Mouse (Mus musculus): ENCODE results near the gene Nos3. TPM values are rescaled to one million over a fixed set of nuclear protein-coding genes. Genes with fewer than 3 reads are reported as not detected.

Nos3 gene
- polyA plus RNA-seq, 1 experiment = 4.0 TPM

DNA sequence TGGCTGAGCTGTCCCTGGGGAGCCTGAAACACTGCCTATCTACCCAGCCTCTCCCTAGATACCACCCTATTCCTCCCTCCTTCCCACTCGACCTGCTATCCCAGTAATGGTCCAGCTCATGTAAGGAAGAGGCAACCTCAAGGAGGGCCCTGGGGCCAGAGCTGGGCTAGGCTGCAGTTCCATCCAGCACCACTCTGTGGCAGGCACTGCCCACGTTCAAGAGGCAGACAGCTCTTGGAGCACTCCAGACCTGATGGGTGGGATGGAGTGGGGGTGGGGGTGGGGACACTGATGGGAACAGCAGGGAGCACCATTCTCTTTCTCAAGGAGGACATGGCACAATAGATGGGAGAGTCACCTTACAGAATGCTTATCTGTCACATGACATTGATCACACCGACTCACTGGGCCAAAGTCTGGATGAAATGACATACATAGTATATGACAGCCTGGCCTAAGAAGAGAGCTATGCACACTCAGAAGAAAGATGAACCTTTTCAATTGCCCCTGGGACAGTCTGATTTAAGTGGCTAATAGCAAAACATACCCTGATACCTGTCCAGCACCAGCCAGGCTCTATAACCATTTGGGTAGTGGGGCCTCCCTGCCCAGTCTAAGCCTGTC is 28.6 kb upstream of the Nos3 start:
- WGBS = 3% methylated on average over 3 of the region's 3 CpGs
- no peak overlapping the region for H3K4me3 ChIP-seq (ENCODE audit: low read depth, low read length)
- no peaks in the 10 kb centered on the region for H3K4me1 ChIP-seq (ENCODE audit: control insufficient read depth, insufficient read depth, insufficient read length, low read length)
- H3K27me3 ChIP-seq (ENCODE audit: control insufficient read depth, insufficient read depth, low read length) = no peaks in the 10 kb centered on the region
- H3K27ac ChIP-seq (ENCODE audit: insufficient read depth, low read depth, low read length) = peak overlapping the region; percentile 40; the same call in 1 of the 2 replicates
- TF ChIP-seq POLR2A (IDR thresholded peaks at IDR 0.05; ENCODE audit: low read depth, low read length) (no peak), CTCF (IDR thresholded peaks at IDR 0.05; ENCODE audit: extremely low read depth, insufficient read length, insufficient replicate concordance, low read depth, low read length) (peak; percentile 57; the same call in 1 of the 2 replicates)
- no peaks in the 10 kb centered on the region for H3K36me3 ChIP-seq (ENCODE audit: control insufficient read depth, insufficient read depth, low read length)

DNA sequence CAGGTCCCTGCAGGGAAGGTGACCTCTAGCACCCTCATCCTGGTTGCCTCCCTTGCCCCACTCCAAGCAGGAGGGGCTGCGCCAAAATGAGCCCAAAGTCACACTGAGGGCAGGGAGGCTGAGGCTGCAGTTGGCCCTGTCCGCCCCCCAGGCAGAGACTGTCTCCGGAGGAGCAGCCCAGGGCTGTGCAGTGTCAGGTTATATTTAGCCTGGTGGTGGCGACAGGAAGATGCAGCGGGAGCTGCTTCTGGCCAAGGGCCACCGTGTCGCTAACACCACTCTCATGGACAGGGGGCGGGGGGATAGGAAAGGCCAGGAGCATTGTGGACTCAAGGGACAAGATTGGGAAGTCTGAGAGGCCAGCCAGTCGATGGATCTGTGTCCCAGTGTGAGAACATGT is 27.2 kb upstream of the Nos3 start:
- Histone ChIP-seq H3K4me1 (ENCODE audit: control insufficient read depth, insufficient read depth, insufficient read length, low read length) (no peaks in the 10 kb centered on the region), H3K27ac (ENCODE audit: insufficient read depth, low read depth, low read length) (no peak overlapping the region), H3K36me3 (ENCODE audit: control insufficient read depth, insufficient read depth, low read length) (no peaks in the 10 kb centered on the region), H3K4me3 (ENCODE audit: low read depth, low read length) (no peak overlapping the region), H3K27me3 (ENCODE audit: control insufficient read depth, insufficient read depth, low read length) (no peaks in the 10 kb centered on the region)
- no peak for TF ChIP-seq CTCF (IDR thresholded peaks at IDR 0.05; ENCODE audit: extremely low read depth, insufficient read length, insufficient replicate concordance, low read depth, low read length)
- TF ChIP-seq POLR2A (IDR thresholded peaks at IDR 0.05; ENCODE audit: low read depth, low read length) = no peak
- 43% methylated on average over 9 of the region's 9 CpGs for WGBS

DNA sequence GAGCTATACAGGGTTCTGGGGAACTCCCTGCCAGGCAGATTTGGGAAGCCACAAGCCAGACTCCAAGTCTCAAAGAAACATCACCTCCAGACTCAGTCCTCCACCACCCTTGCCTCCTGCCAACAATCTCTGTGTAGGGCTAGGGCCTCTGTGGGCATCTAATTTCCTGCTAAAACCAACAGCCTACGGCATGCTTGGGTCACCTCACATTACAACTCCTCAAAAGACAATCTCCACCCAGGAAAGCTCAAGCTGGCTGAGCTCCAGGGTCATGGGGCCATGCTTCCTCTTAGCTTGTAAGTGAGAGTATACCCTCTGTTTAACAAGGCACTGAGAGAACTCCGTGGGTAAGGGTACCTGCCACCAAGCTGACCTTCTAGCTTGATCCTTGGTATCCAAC is 26.8 kb upstream of the Nos3 start:
- TF ChIP-seq POLR2A (IDR thresholded peaks at IDR 0.05; ENCODE audit: low read depth, low read length) = no peak
- no peak for TF ChIP-seq CTCF (IDR thresholded peaks at IDR 0.05; ENCODE audit: extremely low read depth, insufficient read length, insufficient replicate concordance, low read depth, low read length)
- Histone ChIP-seq H3K4me1 (ENCODE audit: control insufficient read depth, insufficient read depth, insufficient read length, low read length) (no peaks in the 10 kb centered on the region), H3K27me3 (ENCODE audit: control insufficient read depth, insufficient read depth, low read length) (no peaks in the 10 kb centered on the region), H3K27ac (ENCODE audit: insufficient read depth, low read depth, low read length) (no peak overlapping the region), H3K4me3 (ENCODE audit: low read depth, low read length) (no peak overlapping the region), H3K36me3 (ENCODE audit: control insufficient read depth, insufficient read depth, low read length) (no peaks in the 10 kb centered on the region)
- WGBS = 34% methylated on average over 2 of the region's 2 CpGs

GRCm38 (mm10) chr5:24342205-24342963 is 22.2 kb upstream of the Nos3 start:
- WGBS = 81% methylated on average over 14 of the region's 14 CpGs
- Histone ChIP-seq H3K4me3 (ENCODE audit: low read depth, low read length) (no peak overlapping the region), H3K27ac (ENCODE audit: insufficient read depth, low read depth, low read length) (no peak overlapping the region), H3K27me3 (ENCODE audit: control insufficient read depth, insufficient read depth, low read length) (no peaks in the 10 kb centered on the region), H3K4me1 (ENCODE audit: control insufficient read depth, insufficient read depth, insufficient read length, low read length) (peaks cover 3% of the 10 kb centered on the region; the same call in 1 of the 2 replicates), H3K36me3 (ENCODE audit: control insufficient read depth, insufficient read depth, low read length) (no peaks in the 10 kb centered on the region)
- TF ChIP-seq POLR2A (IDR thresholded peaks at IDR 0.05; ENCODE audit: low read depth, low read length) (no peak), CTCF (IDR thresholded peaks at IDR 0.05; ENCODE audit: extremely low read depth, insufficient read length, insufficient replicate concordance, low read depth, low read length) (no peak)

- no peaks in the 10 kb centered on the region for H3K27me3 ChIP-seq (ENCODE audit: control insufficient read depth, insufficient read depth, low read length)
- 66% methylated on average over 8 of the region's 8 CpGs for WGBS
- H3K36me3 ChIP-seq (ENCODE audit: control insufficient read depth, insufficient read depth, low read length) = no peaks in the 10 kb centered on the region
- TF ChIP-seq CTCF (IDR thresholded peaks at IDR 0.05; ENCODE audit: extremely low read depth, insufficient read length, insufficient replicate concordance, low read depth, low read length) = no peak
- TF ChIP-seq POLR2A (IDR thresholded peaks at IDR 0.05; ENCODE audit: low read depth, low read length) = no peak
- H3K4me3 ChIP-seq (ENCODE audit: low read depth, low read length) = no peak overlapping the region
- H3K4me1 ChIP-seq (ENCODE audit: control insufficient read depth, insufficient read depth, insufficient read length, low read length) = peaks cover 6% of the 10 kb centered on the region
- no peak overlapping the region for H3K27ac ChIP-seq (ENCODE audit: insufficient read depth, low read depth, low read length)
Measured at GRCm38 (mm10) chr5:24342966-24343365, 21.6 kb upstream of the Nos3 start.

DNA sequence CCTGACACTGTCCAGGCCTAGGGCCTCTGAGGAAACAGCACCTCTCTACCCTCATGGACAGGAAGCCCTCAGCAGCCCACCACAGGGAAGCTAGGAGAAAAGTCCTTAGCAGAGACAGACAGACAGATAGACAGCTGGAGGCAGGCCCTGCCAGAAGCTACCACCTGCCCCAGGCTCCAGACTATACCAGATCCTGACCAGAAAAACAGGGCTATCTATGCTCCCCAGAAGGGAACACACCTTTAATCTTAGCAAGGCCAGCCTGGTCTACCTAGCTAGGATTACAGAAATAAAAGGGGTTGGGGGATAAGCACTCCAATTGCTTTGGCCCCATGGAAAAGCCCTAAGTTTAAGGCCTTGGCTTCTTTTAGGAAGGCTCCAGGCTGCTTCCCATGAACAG is 21.2 kb upstream of the Nos3 start:
- H3K27ac ChIP-seq (ENCODE audit: insufficient read depth, low read depth, low read length) = no peak overlapping the region
- H3K36me3 ChIP-seq (ENCODE audit: control insufficient read depth, insufficient read depth, low read length) = no peaks in the 10 kb centered on the region

DNA sequence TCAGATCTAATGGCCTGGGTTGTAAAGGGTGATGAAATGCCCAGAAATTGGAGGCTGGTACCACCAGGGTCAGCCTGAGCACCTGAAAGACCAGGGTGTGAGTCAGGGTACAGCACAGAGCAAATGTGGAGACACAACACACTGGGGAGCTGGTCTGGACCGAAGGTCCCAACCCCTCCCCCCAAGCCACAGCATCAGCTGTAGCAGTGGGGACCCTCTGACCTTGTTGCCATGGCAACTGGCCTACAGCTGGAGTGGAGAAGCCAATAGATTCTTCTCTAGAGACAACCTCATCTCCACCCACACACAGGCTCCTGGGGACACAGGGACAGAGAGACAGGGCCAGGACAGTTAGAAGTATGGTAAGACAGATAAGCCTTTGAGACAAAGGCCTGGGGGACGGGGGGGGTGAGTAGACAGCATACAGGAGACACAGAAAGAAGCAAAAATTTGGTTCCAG is 20.6 kb upstream of the Nos3 start:
- Histone ChIP-seq H3K27ac (ENCODE audit: insufficient read depth, low read depth, low read length) (peak overlapping the region; percentile 20; the same call in 1 of the 2 replicates), H3K36me3 (ENCODE audit: control insufficient read depth, insufficient read depth, low read length) (no peaks in the 10 kb centered on the region), H3K4me3 (ENCODE audit: low read depth, low read length) (no peak overlapping the region), H3K4me1 (ENCODE audit: control insufficient read depth, insufficient read depth, insufficient read length, low read length) (peaks cover 15% of the 10 kb centered on the region), H3K27me3 (ENCODE audit: control insufficient read depth, insufficient read depth, low read length) (no peaks in the 10 kb centered on the region; the same call in 1 of the 2 replicates)
- TF ChIP-seq POLR2A (IDR thresholded peaks at IDR 0.05; ENCODE audit: low read depth, low read length) (no peak), CTCF (IDR thresholded peaks at IDR 0.05; ENCODE audit: extremely low read depth, insufficient read length, insufficient replicate concordance, low read depth, low read length) (no peak)
- 48% methylated on average over 2 of the region's 2 CpGs for WGBS

More for the DNA sequence above, 21.2 kb upstream of the Nos3 start:
- H3K4me1 ChIP-seq (ENCODE audit: control insufficient read depth, insufficient read depth, insufficient read length, low read length) = peaks cover 9% of the 10 kb centered on the region
- TF ChIP-seq POLR2A (IDR thresholded peaks at IDR 0.05; ENCODE audit: low read depth, low read length) (no peak), CTCF (IDR thresholded peaks at IDR 0.05; ENCODE audit: extremely low read depth, insufficient read length, insufficient replicate concordance, low read depth, low read length) (no peak)
- H3K27me3 ChIP-seq (ENCODE audit: control insufficient read depth, insufficient read depth, low read length) = no peaks in the 10 kb centered on the region
- H3K4me3 ChIP-seq (ENCODE audit: low read depth, low read length) = no peak overlapping the region
